Mouse (Mus musculus): ENCODE data around the gene Gm10282. TPM values are rescaled to one million over a fixed set of nuclear protein-coding genes. Genes with fewer than 3 reads are reported as not detected.

Gm10282 gene
- total and polyA plus RNA-seq, 2 experiments, result 0.37 to 1.0 TPM

DNA sequence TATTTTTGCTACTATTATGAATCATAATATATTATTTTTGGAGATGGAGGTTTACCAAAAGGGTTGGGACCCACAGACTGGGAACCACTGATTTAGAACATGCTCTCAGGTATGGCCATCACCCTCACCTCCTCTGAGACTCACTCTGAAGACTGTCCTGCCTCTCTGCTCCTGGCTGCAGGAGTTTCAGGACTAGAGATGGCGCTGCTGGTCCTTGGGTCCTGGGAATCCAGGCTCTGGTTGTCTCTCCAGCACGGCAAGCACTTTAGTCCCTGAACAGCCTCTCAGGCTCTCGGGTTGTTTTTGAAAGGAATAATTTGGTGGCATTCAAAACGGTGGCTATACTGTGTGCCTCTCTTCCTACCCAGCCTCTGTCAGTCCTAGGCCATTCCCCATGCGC is 43.2 kb downstream of the Gm10282 start:
- no peak overlapping the region for H3K9ac ChIP-seq (ENCODE audit: low read depth, low read length)
- no peaks in the 10 kb centered on the region for H3K27me3 ChIP-seq (ENCODE audit: control insufficient read depth, insufficient read depth, low read length)
- H3K79me2 ChIP-seq (ENCODE audit: control insufficient read depth, insufficient read depth, low read length), result no peaks in the 10 kb centered on the region
- peaks cover 4% of the 10 kb centered on the region for H3K4me1 ChIP-seq (ENCODE audit: control insufficient read depth, insufficient read depth, low read length)
- TF ChIP-seq CTCF (IDR thresholded peaks at IDR 0.05; ENCODE audit: low read depth, low read length) (peak; percentile 60), POLR2A (IDR thresholded peaks at IDR 0.05; ENCODE audit: extremely low read depth, insufficient read depth, low read length) (no peak)
- no peak overlapping the region for H3K4me3 ChIP-seq (ENCODE audit: insufficient read depth, low read depth, low read length)
- no peak for DNase-seq (ENCODE audit: extremely low read depth, low read depth, low spot score)
- WGBS, result 74% methylated on average over 5 of the region's 5 CpGs
- no peaks in the 10 kb centered on the region for H3K36me3 ChIP-seq (ENCODE audit: control insufficient read depth, insufficient read depth, low read length)
- H3K27ac ChIP-seq (replicated peaks; ENCODE audit: insufficient read depth, low read depth, low read length), result no peak overlapping the region

DNA sequence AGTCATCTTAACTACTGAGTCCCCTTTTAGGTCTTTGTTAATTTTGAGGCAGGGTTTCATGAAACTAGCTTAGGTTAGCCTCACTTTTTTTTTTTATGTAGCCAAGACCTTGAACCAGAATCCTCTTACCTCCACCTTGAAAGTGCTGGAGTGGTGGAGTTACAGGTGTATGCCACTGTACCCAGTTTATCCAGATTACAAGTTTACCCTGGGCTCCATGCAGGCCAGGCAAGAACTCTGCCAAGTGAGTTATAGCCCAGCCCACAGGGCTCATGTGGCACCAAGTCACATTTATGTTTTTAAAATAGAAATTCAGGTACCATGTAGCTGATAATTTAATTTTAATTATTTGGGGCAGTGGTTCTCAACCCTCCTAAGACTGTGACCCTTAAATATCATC is 43.6 kb downstream of the Gm10282 start:
- H3K4me1 ChIP-seq (ENCODE audit: control insufficient read depth, insufficient read depth, low read length), result peaks cover 4% of the 10 kb centered on the region
- H3K4me3 ChIP-seq (ENCODE audit: insufficient read depth, low read depth, low read length), result no peak overlapping the region
- no peaks in the 10 kb centered on the region for H3K36me3 ChIP-seq (ENCODE audit: control insufficient read depth, insufficient read depth, low read length)
- H3K27me3 ChIP-seq (ENCODE audit: control insufficient read depth, insufficient read depth, low read length), result no peaks in the 10 kb centered on the region
- H3K9ac ChIP-seq (ENCODE audit: low read depth, low read length), result no peak overlapping the region
- no peak for DNase-seq (ENCODE audit: extremely low read depth, low read depth, low spot score)
- no peaks in the 10 kb centered on the region for H3K79me2 ChIP-seq (ENCODE audit: control insufficient read depth, insufficient read depth, low read length)
- TF ChIP-seq CTCF (IDR thresholded peaks at IDR 0.05; ENCODE audit: low read depth, low read length) (no peak), POLR2A (IDR thresholded peaks at IDR 0.05; ENCODE audit: extremely low read depth, insufficient read depth, low read length) (no peak)
- H3K27ac ChIP-seq (replicated peaks; ENCODE audit: insufficient read depth, low read depth, low read length), result no peak overlapping the region

DNA sequence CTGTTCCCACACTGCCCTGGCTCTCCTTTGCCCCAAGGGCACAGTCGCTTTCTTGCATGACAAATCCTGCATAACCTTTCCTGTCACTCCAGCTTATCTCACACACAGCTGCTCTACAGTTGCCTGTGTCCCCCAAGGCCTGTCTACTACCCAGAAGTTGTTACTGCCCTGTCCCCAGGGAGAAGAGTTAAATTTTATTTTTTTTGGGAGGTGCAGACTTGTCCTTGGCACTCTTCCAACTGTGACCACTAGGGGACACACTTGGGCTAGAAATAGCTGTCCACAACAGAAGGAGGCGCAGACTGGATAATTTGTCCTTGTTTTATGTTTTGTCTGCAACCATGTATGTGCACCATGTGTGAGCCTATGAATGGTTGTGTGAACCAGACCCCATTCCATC is 44.0 kb downstream of the Gm10282 start:
- Histone ChIP-seq H3K36me3 (ENCODE audit: control insufficient read depth, insufficient read depth, low read length) (no peaks in the 10 kb centered on the region), H3K79me2 (ENCODE audit: control insufficient read depth, insufficient read depth, low read length) (no peaks in the 10 kb centered on the region), H3K27ac (replicated peaks; ENCODE audit: insufficient read depth, low read depth, low read length) (no peak overlapping the region), H3K4me1 (ENCODE audit: control insufficient read depth, insufficient read depth, low read length) (peaks cover 4% of the 10 kb centered on the region), H3K4me3 (ENCODE audit: insufficient read depth, low read depth, low read length) (no peak overlapping the region), H3K9ac (ENCODE audit: low read depth, low read length) (no peak overlapping the region), H3K27me3 (ENCODE audit: control insufficient read depth, insufficient read depth, low read length) (no peaks in the 10 kb centered on the region)
- 83% methylated on average over 2 of the region's 2 CpGs for WGBS
- DNase-seq (ENCODE audit: extremely low read depth, low read depth, low spot score), result no peak
- no peak for TF ChIP-seq POLR2A (IDR thresholded peaks at IDR 0.05; ENCODE audit: extremely low read depth, insufficient read depth, low read length)
- peak; percentile 61 for TF ChIP-seq CTCF (IDR thresholded peaks at IDR 0.05; ENCODE audit: low read depth, low read length)

DNA sequence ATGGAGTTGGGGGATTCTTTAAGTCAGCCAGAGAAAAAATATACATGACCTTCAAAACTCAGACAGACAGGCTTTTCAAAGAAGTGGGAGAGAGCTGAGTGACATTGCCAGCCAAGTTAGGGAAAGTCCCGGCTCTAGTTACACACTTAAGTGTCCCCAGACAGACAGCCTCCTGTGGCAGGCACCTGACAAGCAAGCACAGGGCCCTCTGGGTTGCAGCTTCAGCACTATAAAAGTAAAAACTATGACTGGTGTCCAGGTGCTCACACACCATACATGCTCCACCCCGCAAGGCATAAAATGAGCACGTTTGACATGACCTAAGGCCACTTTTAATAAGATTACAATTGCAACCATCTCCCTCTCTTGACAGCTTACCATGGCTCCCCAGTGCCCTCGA is 44.5 kb downstream of the Gm10282 start:
- Histone ChIP-seq H3K9ac (ENCODE audit: low read depth, low read length) (no peak overlapping the region), H3K4me1 (ENCODE audit: control insufficient read depth, insufficient read depth, low read length) (peaks cover 4% of the 10 kb centered on the region), H3K4me3 (ENCODE audit: insufficient read depth, low read depth, low read length) (no peak overlapping the region), H3K27me3 (ENCODE audit: control insufficient read depth, insufficient read depth, low read length) (no peaks in the 10 kb centered on the region), H3K27ac (replicated peaks; ENCODE audit: insufficient read depth, low read depth, low read length) (no peak overlapping the region), H3K79me2 (ENCODE audit: control insufficient read depth, insufficient read depth, low read length) (no peaks in the 10 kb centered on the region), H3K36me3 (ENCODE audit: control insufficient read depth, insufficient read depth, low read length) (no peaks in the 10 kb centered on the region)
- TF ChIP-seq POLR2A (IDR thresholded peaks at IDR 0.05; ENCODE audit: extremely low read depth, insufficient read depth, low read length) (no peak), CTCF (IDR thresholded peaks at IDR 0.05; ENCODE audit: low read depth, low read length) (no peak)
- 49% methylated on average over 4 of the region's 4 CpGs for WGBS
- no peak for DNase-seq (ENCODE audit: extremely low read depth, low read depth, low spot score)

DNA sequence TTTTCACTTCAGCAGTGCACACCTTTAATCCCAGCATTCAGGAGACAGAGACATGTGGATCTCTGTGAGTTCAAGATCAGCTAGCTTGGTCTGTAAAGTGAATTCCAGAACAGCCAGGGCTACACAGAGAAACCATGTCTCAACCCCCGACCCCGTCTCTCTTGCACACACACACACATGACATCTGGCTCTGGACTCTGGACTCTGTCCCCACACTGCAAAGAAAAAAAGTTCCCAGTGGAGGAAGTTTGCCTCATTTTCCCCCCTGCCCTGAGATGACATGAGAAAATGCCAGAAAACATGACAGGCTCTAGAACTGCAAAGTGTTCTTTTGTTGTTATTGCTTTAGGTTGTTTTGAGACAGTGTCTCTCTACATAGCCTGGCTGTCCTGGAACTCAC is 45.2 kb downstream of the Gm10282 start:
- Histone ChIP-seq H3K79me2 (ENCODE audit: control insufficient read depth, insufficient read depth, low read length) (no peaks in the 10 kb centered on the region), H3K27ac (replicated peaks; ENCODE audit: insufficient read depth, low read depth, low read length) (no peak overlapping the region), H3K9ac (ENCODE audit: low read depth, low read length) (no peak overlapping the region), H3K36me3 (ENCODE audit: control insufficient read depth, insufficient read depth, low read length) (no peaks in the 10 kb centered on the region), H3K27me3 (ENCODE audit: control insufficient read depth, insufficient read depth, low read length) (no peaks in the 10 kb centered on the region), H3K4me1 (ENCODE audit: control insufficient read depth, insufficient read depth, low read length) (peaks cover 4% of the 10 kb centered on the region), H3K4me3 (ENCODE audit: insufficient read depth, low read depth, low read length) (no peak overlapping the region)
- peak; percentile 60 for DNase-seq (ENCODE audit: extremely low read depth, low read depth, low spot score)
- TF ChIP-seq POLR2A (IDR thresholded peaks at IDR 0.05; ENCODE audit: extremely low read depth, insufficient read depth, low read length), result no peak
- no peak for TF ChIP-seq CTCF (IDR thresholded peaks at IDR 0.05; ENCODE audit: low read depth, low read length)
- WGBS, result 18% methylated on average over 2 of the region's 2 CpGs

DNA sequence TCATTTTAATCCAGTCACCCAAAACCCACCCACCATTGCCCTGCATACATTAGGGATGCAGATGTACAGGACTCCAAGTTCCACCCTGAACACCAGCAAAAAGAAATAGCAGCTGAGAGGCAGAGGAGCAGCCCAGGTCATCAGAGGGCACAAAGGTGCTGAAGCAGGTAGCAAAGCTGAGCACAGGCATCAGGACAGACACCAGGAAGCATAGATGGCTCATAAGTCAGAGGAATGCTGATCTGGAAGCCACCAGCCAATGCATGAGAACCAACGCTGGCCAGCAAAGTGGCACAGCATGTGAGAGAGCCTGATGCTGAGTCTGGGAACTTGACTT is 47.2 kb downstream of the Gm10282 start:
- no peak for DNase-seq (ENCODE audit: extremely low read depth, low read depth, low spot score)
- no peak overlapping the region for H3K9ac ChIP-seq (ENCODE audit: low read depth, low read length)
- WGBS, result 89% methylated on average over 1 of the region's 1 CpGs

More for the DNA sequence above, 47.2 kb downstream of the Gm10282 start:
- Histone ChIP-seq H3K27ac (replicated peaks; ENCODE audit: insufficient read depth, low read depth, low read length) (no peak overlapping the region), H3K36me3 (ENCODE audit: control insufficient read depth, insufficient read depth, low read length) (no peaks in the 10 kb centered on the region; the same call in 1 of the 2 replicates), H3K27me3 (ENCODE audit: control insufficient read depth, insufficient read depth, low read length) (no peaks in the 10 kb centered on the region), H3K4me3 (ENCODE audit: insufficient read depth, low read depth, low read length) (no peak overlapping the region), H3K4me1 (ENCODE audit: control insufficient read depth, insufficient read depth, low read length) (peaks cover 2% of the 10 kb centered on the region; the same call in 1 of the 2 replicates), H3K79me2 (ENCODE audit: control insufficient read depth, insufficient read depth, low read length) (no peaks in the 10 kb centered on the region)
- TF ChIP-seq POLR2A (IDR thresholded peaks at IDR 0.05; ENCODE audit: extremely low read depth, insufficient read depth, low read length), result no peak

Data from liver, adult 2 months (tissue).